Mouse (Mus musculus) erythroblast, embryonic 14.5 days (primary cell): Measurements from ENCODE around the gene Whamm.

Experiments used
- GATA1 ChIP-seq: IDR thresholded peaks from 2 replicates; pipeline ENCODE4 v1.6.1; 2012; ENCODE audit warnings: low read length, inconsistent platforms, mixed read lengths
- TAL1 ChIP-seq: IDR thresholded peaks from 3 replicates; pipeline ENCODE4 v1.6.1; 2012; ENCODE audit warnings: low read length, inconsistent platforms, mixed read lengths

DNA sequence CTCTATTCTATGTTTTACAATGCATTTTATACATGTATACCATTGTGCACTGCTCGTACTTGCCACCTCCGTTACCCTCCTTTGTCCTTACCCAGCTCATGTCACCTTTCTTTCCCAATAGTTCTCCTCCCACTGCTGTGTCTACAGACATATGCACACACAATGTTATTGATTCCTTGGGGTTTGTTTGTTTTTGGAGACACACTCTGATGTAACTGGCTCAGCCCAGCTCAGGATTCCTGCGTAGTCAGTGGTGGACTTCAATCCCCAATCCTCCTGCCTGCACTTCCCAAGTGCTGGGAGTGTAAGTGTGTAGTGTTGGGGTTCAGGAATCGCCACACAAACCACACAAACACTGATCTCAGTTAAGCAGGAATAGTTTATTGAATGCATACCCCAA, 16.2 kb downstream of the Whamm start:
- no peak for TF ChIP-seq TAL1
- TF ChIP-seq GATA1 = no peak
